Mouse (Mus musculus) lung, adult 2 months (tissue): Measurements from ENCODE around the gene Dcps.

Experiments used
- CTCF ChIP-seq: fragments of 200-500 bp; IDR thresholded peaks from 2 replicates; pipeline ENCODE4 v1.5.1; 2011; ENCODE audit warnings: mild to moderate bottlenecking, low read length, control low read depth; ENCODE audit not compliant: insufficient read depth
- POLR2A ChIP-seq: fragments of 200-500 bp; IDR thresholded peaks from 2 replicates; pipeline ENCODE4 v1.6.1; 2011; ENCODE audit warnings: low read depth, mild to moderate bottlenecking, control low read depth, low read length, borderline replicate concordance; ENCODE audit errors: extremely low read depth

DNA sequence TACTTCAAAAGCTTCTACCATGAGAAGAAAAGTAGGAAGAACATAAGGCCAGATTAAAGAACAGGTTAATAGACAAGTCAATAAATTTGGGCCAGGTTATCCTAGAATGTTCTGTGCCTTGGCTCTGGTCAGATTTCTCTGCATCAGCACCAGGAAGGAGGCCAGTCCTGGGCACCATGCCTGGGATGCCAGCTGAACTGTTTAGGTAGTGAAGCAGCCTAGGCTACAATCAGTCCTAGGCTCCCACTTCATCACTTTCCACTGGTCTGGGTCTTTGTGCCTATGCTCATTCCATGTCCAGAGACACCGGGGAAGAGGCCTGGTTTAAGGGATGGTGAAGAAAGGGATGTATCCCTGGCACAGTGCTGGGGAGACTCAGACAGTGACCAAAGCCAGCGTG, 28.6 kb upstream of the Dcps start:
- no peak for TF ChIP-seq CTCF
- no peak for TF ChIP-seq POLR2A
